Mouse (Mus musculus) heart, embryonic 11.5 days (tissue): ENCODE measurements around the gene Gm17428. TPM values are rescaled to one million over a fixed set of nuclear protein-coding genes. Genes with fewer than 3 reads are reported as not detected.
A peak's percentile ranks its signal among the peaks of the same experiment; 100 is the strongest.

Experiments
- ATAC-seq: fragments of 200-750 bp; cut with Nextera tagmentation; replicated peaks from 2 replicates; pipeline ENCODE4 v1.8.0; 2017; ENCODE audit warnings: moderate library complexity; ENCODE audit not compliant: insufficient number of reproducible peaks, low FRiP score, low TSS enrichment
- H3K27ac ChIP-seq: fragments of 300-500 bp; sonication (generic); 2 replicates; pipeline ENCODE4 v1.5.1; 2014; ENCODE audit warnings: mild to moderate bottlenecking, low read depth, low read length
- H3K27me3 ChIP-seq: fragments of 300-500 bp; sonication (generic); 2 replicates; pipeline ENCODE4 v1.6.1; 2014; ENCODE audit warnings: mild to moderate bottlenecking, low read length, mixed read lengths; ENCODE audit not compliant: control insufficient read depth, insufficient read depth
- H3K36me3 ChIP-seq: fragments of 300-500 bp; sonication (generic); 2 replicates; pipeline ENCODE4 v1.6.1; 2014; ENCODE audit warnings: mild to moderate bottlenecking, low read length, moderate library complexity, mixed read lengths; ENCODE audit not compliant: control insufficient read depth, insufficient read depth
- H3K4me1 ChIP-seq: fragments of 300-500 bp; sonication (generic); 2 replicates; pipeline ENCODE4 v1.6.1; 2014; ENCODE audit warnings: low read length; ENCODE audit not compliant: control insufficient read depth, insufficient read depth
- H3K4me2 ChIP-seq: fragments of 300-500 bp; sonication (generic); 2 replicates; pipeline ENCODE4 v1.6.1; 2014; ENCODE audit warnings: mild to moderate bottlenecking, moderate library complexity
- H3K4me3 ChIP-seq: fragments of 300-500 bp; sonication (generic); 2 replicates; pipeline ENCODE4 v1.5.1; 2014; ENCODE audit warnings: low read depth, low read length
- H3K9ac ChIP-seq: fragments of 300-500 bp; sonication (generic); 2 replicates; pipeline ENCODE4 v1.6.1; 2014; ENCODE audit warnings: mild to moderate bottlenecking, low read depth, low read length, moderate library complexity
- H3K9me3 ChIP-seq: fragments of 300-500 bp; sonication (generic); replicated peaks from 2 replicates; pipeline ENCODE4 v1.6.1; 2016; ENCODE audit warnings: low read length; ENCODE audit not compliant: control insufficient read depth
- WGBS: fragments of 180-500 bp; shearing (Covaris S2); extraction: QIAGEN DNeasy Blood & Tissue Kit; methylation state at CpG from one replicate; pipeline ENCODE4 v1.1.7; 2014; ENCODE audit not compliant: insufficient replicate concordance; 5-methylcytosine and 5-hydroxymethylcytosine counted together
- polyA plus RNA-seq: library from polyadenylated mRNA; unstranded; fragments of >200 nt; fragmentation: Nextera tagmentation; extraction: Ambion mirVana; gene quantifications from 2 replicates; pipeline ENCODE4 v1.2.1, GENCODE M21; 2014

The Gm17428 gene
- polyA plus RNA-seq, 1 experiment from 2014 or later: not detected

DNA sequence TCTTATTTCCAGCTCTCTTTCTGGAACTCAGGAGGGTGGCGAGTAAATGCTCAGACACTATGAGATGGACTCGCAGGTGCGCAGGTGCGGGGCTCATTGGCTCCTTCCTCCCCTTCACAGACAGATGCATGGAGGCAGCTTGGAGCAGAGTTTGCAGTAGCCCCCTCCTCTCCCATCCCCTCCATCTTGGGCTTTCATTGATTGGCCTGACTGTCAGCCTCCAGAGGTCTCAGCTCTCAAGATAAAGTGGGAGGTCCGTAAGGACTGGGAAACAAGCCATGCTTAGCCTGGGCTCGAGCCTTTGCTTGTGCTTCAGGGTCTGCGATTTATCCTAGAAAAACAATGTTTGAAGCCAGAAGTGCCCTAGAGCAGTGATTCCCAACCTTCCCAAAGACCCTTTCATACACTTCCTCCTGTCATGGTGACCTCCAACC lies 26.0 kb downstream of the Gm17428 start:
- ATAC-seq: no peak
- Histone ChIP-seq H3K36me3 (no peaks in the 10 kb centered on the region), H3K4me3 (no peak overlapping the region), H3K4me1 (peaks cover 35% of the 10 kb centered on the region), H3K27me3 (no peaks in the 10 kb centered on the region), H3K9me3 (no peaks in the 10 kb centered on the region), H3K9ac (peak overlapping the region; percentile 74), H3K4me2 (peak overlapping the region; percentile 46), H3K27ac (peak overlapping the region; percentile 100)
- 36% methylated on average over 7 of the region's 7 CpGs for WGBS

- H3K4me3 ChIP-seq: peak overlapping the region; percentile 30; the same call in 1 of the 2 replicates
- H3K27ac ChIP-seq: peak overlapping the region; percentile 100
- ATAC-seq: peak; percentile 71
- H3K9me3 ChIP-seq: no peaks in the 10 kb centered on the region
- H3K4me1 ChIP-seq: peaks cover 32% of the 10 kb centered on the region
- H3K9ac ChIP-seq: peak overlapping the region; percentile 74
- no peaks in the 10 kb centered on the region for H3K27me3 ChIP-seq
- peak overlapping the region; percentile 60 for H3K4me2 ChIP-seq
- H3K36me3 ChIP-seq: no peaks in the 10 kb centered on the region
- 27% methylated on average over 18 of the region's 18 CpGs for WGBS
Measured at GRCm38 (mm10) chr14:55003878-55004855, 27.4 kb downstream of the Gm17428 start.

DNA sequence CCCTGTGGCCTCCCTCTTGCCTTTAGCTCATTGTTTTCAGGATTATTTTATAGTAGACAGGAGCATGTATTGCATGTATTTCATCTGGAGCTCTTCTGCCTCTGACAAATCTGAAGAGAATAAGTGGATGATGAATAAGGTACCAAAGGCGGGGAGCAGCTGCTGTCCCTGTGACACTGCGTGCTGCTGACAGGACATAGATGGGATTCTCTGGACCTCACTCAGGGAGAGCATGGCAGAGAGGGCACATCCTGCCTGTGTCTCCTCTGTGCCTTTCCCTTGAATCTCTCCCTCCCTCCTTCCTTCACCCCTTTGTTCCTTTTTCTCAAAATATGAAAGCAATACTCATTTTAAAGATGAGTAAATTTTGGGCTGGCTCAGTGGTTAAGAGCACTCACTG lies 28.8 kb downstream of the Gm17428 start:
- Histone ChIP-seq H3K4me1 (peaks cover 32% of the 10 kb centered on the region), H3K27ac (peak overlapping the region; percentile 100), H3K4me3 (no peak overlapping the region), H3K9ac (peak overlapping the region; percentile 60), H3K27me3 (no peaks in the 10 kb centered on the region), H3K9me3 (no peaks in the 10 kb centered on the region), H3K36me3 (no peaks in the 10 kb centered on the region), H3K4me2 (peak overlapping the region; percentile 60; the same call in 1 of the 2 replicates)
- ATAC-seq: no peak
- 50% methylated on average over 2 of the region's 2 CpGs for WGBS

- no peak for ATAC-seq
- 77% methylated on average over 8 of the region's 8 CpGs for WGBS
- no peaks in the 10 kb centered on the region for H3K27me3 ChIP-seq
- H3K4me1 ChIP-seq: peaks cover 29% of the 10 kb centered on the region
- H3K36me3 ChIP-seq: no peaks in the 10 kb centered on the region
- H3K4me3 ChIP-seq: no peak overlapping the region
- H3K27ac ChIP-seq: peak overlapping the region; percentile 100
- no peaks in the 10 kb centered on the region for H3K9me3 ChIP-seq
- H3K4me2 ChIP-seq: no peak overlapping the region
- H3K9ac ChIP-seq: no peak overlapping the region
Measured at GRCm38 (mm10) chr14:55005967-55006366, 29.2 kb downstream of the Gm17428 start.

DNA sequence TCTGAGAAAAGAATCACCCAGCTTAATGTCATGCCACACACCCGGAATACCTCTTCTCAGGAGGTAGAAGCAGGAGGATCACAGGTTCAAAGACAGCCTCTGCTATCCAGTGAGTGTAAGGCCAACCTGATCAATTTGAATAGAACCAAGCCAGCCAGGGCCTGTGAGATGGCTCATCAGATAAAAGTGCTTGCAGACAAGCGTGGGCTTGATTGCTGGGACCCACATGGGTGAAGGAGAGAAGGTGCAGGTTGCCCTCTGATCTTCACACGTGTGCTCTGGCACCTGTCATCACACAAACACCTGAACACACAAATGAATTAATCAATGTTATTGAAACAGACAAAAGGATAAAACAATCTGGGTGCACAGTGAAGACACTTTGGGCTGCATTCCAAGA lies 29.8 kb downstream of the Gm17428 start:
- no peak overlapping the region for H3K4me2 ChIP-seq
- H3K4me1 ChIP-seq: peaks cover 29% of the 10 kb centered on the region
- H3K9me3 ChIP-seq: no peaks in the 10 kb centered on the region
- H3K4me3 ChIP-seq: no peak overlapping the region
- no peaks in the 10 kb centered on the region for H3K27me3 ChIP-seq
- no peak overlapping the region for H3K9ac ChIP-seq
- H3K27ac ChIP-seq: no peak overlapping the region
- no peaks in the 10 kb centered on the region for H3K36me3 ChIP-seq
- no peak for ATAC-seq
- 60% methylated on average over 3 of the region's 3 CpGs for WGBS

DNA sequence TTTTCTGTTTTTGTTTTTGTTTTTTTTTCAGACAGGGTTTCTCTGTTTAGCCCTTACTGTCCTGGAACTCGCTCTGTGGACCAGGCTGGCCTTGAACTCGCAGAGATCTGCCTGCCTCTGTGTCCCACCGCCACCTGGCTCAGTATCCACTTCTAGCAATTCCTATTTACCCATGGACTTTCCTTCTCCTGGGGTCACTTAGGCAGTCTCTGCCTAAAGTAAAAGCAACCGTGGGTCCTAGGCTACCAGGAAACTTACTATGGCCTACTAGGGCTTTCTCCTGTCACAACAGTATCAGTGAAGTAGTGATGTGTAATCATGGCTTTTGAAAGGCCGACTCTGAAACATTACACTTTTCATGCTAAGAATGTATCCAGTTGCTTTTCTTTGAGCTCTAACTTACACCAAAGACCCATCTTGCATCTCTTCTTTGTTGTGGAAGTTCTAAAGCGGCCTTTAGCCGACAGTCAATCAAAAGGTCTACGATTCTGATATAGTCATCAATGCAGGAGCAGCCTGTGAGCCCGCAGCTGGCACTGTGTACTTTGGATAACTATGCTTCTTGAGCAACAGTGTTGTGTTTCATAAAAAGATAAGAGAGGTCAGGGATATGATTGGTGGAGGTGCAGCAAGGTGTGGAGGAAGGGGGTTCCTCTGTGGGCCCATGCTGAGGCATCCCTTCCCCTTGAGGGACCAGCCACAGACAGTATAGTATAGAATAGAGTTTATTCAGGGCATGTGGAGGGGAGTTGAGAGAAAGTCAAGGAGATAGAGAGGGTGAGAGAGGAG lies 30.6 kb downstream of the Gm17428 start:
- Histone ChIP-seq H3K9me3 (no peaks in the 10 kb centered on the region), H3K4me1 (peaks cover 24% of the 10 kb centered on the region), H3K9ac (no peak overlapping the region), H3K27me3 (no peaks in the 10 kb centered on the region), H3K4me3 (no peak overlapping the region), H3K4me2 (no peak overlapping the region), H3K27ac (no peak overlapping the region), H3K36me3 (no peaks in the 10 kb centered on the region)
- no peak for ATAC-seq
- 79% methylated on average over 9 of the region's 9 CpGs for WGBS

GRCm38 (mm10) chr14:55008417-55008816 lies 31.7 kb downstream of the Gm17428 start:
- H3K36me3 ChIP-seq: no peaks in the 10 kb centered on the region
- H3K4me1 ChIP-seq: peaks cover 13% of the 10 kb centered on the region
- no peaks in the 10 kb centered on the region for H3K9me3 ChIP-seq
- H3K9ac ChIP-seq: no peak overlapping the region
- ATAC-seq: no peak
- peak overlapping the region; percentile 2 for H3K27ac ChIP-seq
- no peak overlapping the region for H3K4me2 ChIP-seq
- 77% methylated on average over 8 of the region's 8 CpGs for WGBS
- no peaks in the 10 kb centered on the region for H3K27me3 ChIP-seq
- no peak overlapping the region for H3K4me3 ChIP-seq

- H3K9ac ChIP-seq: no peak overlapping the region
- no peaks in the 10 kb centered on the region for H3K9me3 ChIP-seq
- no peaks in the 10 kb centered on the region for H3K36me3 ChIP-seq
- 75% methylated on average over 4 of the region's 4 CpGs for WGBS
- H3K27me3 ChIP-seq: no peaks in the 10 kb centered on the region
- H3K4me3 ChIP-seq: no peak overlapping the region
- H3K4me1 ChIP-seq: no peaks in the 10 kb centered on the region; the same call in 1 of the 2 replicates
- H3K4me2 ChIP-seq: no peak overlapping the region
- no peak overlapping the region for H3K27ac ChIP-seq
- no peak for ATAC-seq
Measured at GRCm38 (mm10) chr14:55011116-55011515, 34.4 kb downstream of the Gm17428 start.
